Mouse (Mus musculus) spleen, postnatal 14 days (tissue): ENCODE data around the gene Nploc4.
"Not testable (repeated sequence)": the region's sequence is repeated elsewhere in the genome, so short reads cannot be mapped to it uniquely, and the experiment has no call there.

Experiments
- DNase-seq, 2 experiments: peaks; one replicate each; pipeline ENCODE4 v3.0.0; 2021 to 2022; ENCODE audit warnings: low spot score in 2 of 2

Gene Nploc4

GRCm38 (mm10) chr11:120354304-120355276, 82.9 kb downstream of the Nploc4 start:
- no peak for DNase-seq

- peak; percentile 77 to 90 for DNase-seq
These were observed 83.8 kb downstream of the Nploc4 start for GRCm38 (mm10) chr11:120353500-120354303.

GRCm38 (mm10) chr11:120352571-120353290, 84.8 kb downstream of the Nploc4 start:
- no peak for DNase-seq

- DNase-seq = not testable (repeated sequence)
These were observed 85.5 kb downstream of the Nploc4 start for GRCm38 (mm10) chr11:120352093-120352350.

- DNase-seq = no peak
These were observed 86.0 kb downstream of the Nploc4 start for GRCm38 (mm10) chr11:120351250-120352092.

GRCm38 (mm10) chr11:120350711-120351110, 86.8 kb downstream of the Nploc4 start:
- DNase-seq = no peak

- DNase-seq = peak; percentile 69 to 70
These were observed 87.4 kb downstream of the Nploc4 start for GRCm38 (mm10) chr11:120349986-120350702.

- DNase-seq = peak in 1 of 2 experiments; percentile 31
These were observed 88.0 kb downstream of the Nploc4 start for GRCm38 (mm10) chr11:120349371-120349985.

GRCm38 (mm10) chr11:120348684-120349370, 88.7 kb downstream of the Nploc4 start:
- DNase-seq = no peak

- peak; percentile 67 to 76 for DNase-seq
These were observed 89.5 kb downstream of the Nploc4 start, which contains the start of gene Actg1 for GRCm38 (mm10) chr11:120347791-120348683. Gene Actg1 (minus strand): TSS chr11:120348542.

GRCm38 (mm10) chr11:120347301-120347700, 90.2 kb downstream of the Nploc4 start:
- peak in 1 of 2 experiments; percentile 5 for DNase-seq

- DNase-seq = peak in 1 of 2 experiments; percentile 5
These were observed 91.0 kb downstream of the Nploc4 start for GRCm38 (mm10) chr11:120346383-120347034.

- DNase-seq = no peak
These were observed 92.3 kb downstream of the Nploc4 start for GRCm38 (mm10) chr11:120345067-120345681.

- no peak for DNase-seq
These were observed 93.1 kb downstream of the Nploc4 start for GRCm38 (mm10) chr11:120344310-120344920.

GRCm38 (mm10) chr11:120343519-120344309, 93.8 kb downstream of the Nploc4 start:
- DNase-seq = no peak

GRCm38 (mm10) chr11:120342656-120343160, 94.8 kb downstream of the Nploc4 start:
- no peak for DNase-seq
